Mouse (Mus musculus) retina, postnatal 7 days (tissue): ENCODE data around the gene Kti12.
A peak's percentile ranks its signal among the peaks of the same experiment; 100 is the strongest.

Source experiments
- DNase-seq: peaks from one replicate; pipeline ENCODE4 v3.0.0-alpha.2; 2012; ENCODE audit warnings: low read depth, low spot score

Kti12 gene

GRCm38 (mm10) chr4:108847715-108848504 lies at the start of gene Kti12:
Gene Kti12, plus strand, starts transcription at chr4:108847785.
- peak; percentile 77 for DNase-seq

GRCm38 (mm10) chr4:108798083-108798830 lies 49.3 kb upstream of the Kti12 start:
- peak; percentile 42 for DNase-seq

GRCm38 (mm10) chr4:108803535-108803934 lies 44.0 kb upstream of the Kti12 start:
- no peak for DNase-seq

- no peak for DNase-seq
These were observed 36.4 kb upstream of the Kti12 start for GRCm38 (mm10) chr4:108811142-108811541.

- no peak for DNase-seq
These were observed 36.0 kb upstream of the Kti12 start for GRCm38 (mm10) chr4:108811550-108811949.

- DNase-seq: no peak
These were observed 21.9 kb upstream of the Kti12 start for GRCm38 (mm10) chr4:108825677-108826076.

GRCm38 (mm10) chr4:108826096-108826495 lies 21.5 kb upstream of the Kti12 start:
- DNase-seq: no peak

GRCm38 (mm10) chr4:108826643-108827042 lies 20.9 kb upstream of the Kti12 start:
- no peak for DNase-seq

GRCm38 (mm10) chr4:108830698-108831097 lies 16.9 kb upstream of the Kti12 start:
- DNase-seq: no peak

- peak; percentile 85 for DNase-seq
These were observed 14.4 kb upstream of the Kti12 start, which contains the start of gene Btf3l4 for GRCm38 (mm10) chr4:108832916-108833827. Gene Btf3l4, minus strand, starts transcription at chr4:108833614.

GRCm38 (mm10) chr4:108833828-108834114 lies 13.8 kb upstream of the Kti12 start:
- no peak for DNase-seq

- peak; percentile 83 for DNase-seq
These were observed 13.2 kb upstream of the Kti12 start, which contains the start of gene Txndc12 for GRCm38 (mm10) chr4:108834115-108834970. Gene Txndc12, plus strand, starts transcription at chr4:108834601.

- no peak for DNase-seq
These were observed 12.6 kb upstream of the Kti12 start for GRCm38 (mm10) chr4:108834971-108835311.

- DNase-seq: no peak
These were observed 12.1 kb upstream of the Kti12 start for GRCm38 (mm10) chr4:108835496-108835895.

GRCm38 (mm10) chr4:108838031-108838430 lies 9.6 kb upstream of the Kti12 start:
- no peak for DNase-seq

GRCm38 (mm10) chr4:108841920-108842578 lies 5.5 kb upstream of the Kti12 start:
- no peak for DNase-seq

- DNase-seq: no peak
These were observed 4.2 kb upstream of the Kti12 start for GRCm38 (mm10) chr4:108843336-108843735.

GRCm38 (mm10) chr4:108845824-108846569 lies 1.6 kb upstream of the Kti12 start:
- DNase-seq: no peak

- no peak for DNase-seq
These were observed 892 bp downstream of the Kti12 start, which contains the start of gene A730015C16Rik for GRCm38 (mm10) chr4:108848505-108848848. Gene A730015C16Rik, minus strand, starts transcription at chr4:108848619.

- no peak for DNase-seq
These were observed 19.2 kb downstream of the Kti12 start for GRCm38 (mm10) chr4:108866806-108867205.
